Mouse (Mus musculus): Measurements from ENCODE around the gene Elp4.

Elp4 gene

DNA sequence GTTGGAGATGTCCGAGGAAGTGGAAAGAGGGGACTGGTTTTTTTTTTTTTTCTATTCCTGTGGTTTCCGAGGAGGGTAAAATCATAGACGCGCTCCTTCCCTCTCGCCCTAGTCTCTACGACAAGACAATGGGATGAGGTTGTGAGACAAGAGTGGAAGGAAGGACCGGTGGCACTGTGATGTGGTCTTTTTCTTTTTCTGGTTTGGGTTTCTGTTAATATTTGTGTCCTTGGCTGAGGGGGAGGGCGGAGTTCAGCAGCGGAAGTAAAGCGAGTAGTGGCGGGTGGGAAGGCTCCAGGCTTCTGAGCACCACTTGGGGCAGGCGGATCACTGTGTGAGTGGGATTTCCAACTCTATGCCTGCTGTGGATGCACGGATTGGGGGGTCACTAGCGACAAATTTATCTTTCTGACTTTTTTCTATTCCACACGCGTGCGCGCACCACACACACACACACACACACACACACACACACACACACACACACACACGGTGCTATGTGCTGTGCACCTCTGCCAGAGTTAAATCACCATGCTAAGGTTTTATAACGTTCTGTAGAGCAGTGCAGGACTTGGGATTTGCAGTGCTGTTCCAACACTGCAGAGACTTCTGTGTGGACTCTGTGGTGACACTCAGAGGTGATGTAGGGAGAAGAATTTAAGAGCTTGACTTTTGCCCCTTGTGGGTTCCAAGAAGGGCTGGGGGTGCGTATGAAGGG is 221.6 kb downstream of the Elp4 start:
- no peak for DNase-seq (ENCODE audit: low spot score)

DNA sequence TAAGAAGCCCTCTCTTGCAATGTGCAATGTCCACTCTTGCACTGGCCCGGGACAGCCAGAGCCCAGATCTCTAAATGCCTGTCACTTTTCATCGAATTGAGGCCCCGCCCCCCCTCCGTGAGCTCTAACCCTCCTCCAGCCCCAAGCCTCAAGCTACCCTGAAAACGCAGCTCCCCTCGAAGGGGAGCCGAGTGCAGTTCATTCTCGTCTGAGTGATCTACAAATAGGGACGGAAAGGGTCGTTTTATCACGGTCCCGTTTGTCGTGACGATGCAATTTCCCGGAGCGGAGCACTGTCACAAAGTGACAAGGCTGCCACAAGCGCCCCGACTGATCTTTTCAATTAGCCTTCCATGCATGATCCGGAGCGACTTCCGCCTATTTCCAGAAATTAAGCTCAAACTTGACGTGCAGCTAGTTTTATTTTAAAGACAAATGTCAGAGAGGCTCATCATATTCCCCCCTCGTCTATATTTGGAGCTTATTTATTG is 222.3 kb downstream of the Elp4 start:
- DNase-seq (ENCODE audit: low spot score) = no peak

DNA sequence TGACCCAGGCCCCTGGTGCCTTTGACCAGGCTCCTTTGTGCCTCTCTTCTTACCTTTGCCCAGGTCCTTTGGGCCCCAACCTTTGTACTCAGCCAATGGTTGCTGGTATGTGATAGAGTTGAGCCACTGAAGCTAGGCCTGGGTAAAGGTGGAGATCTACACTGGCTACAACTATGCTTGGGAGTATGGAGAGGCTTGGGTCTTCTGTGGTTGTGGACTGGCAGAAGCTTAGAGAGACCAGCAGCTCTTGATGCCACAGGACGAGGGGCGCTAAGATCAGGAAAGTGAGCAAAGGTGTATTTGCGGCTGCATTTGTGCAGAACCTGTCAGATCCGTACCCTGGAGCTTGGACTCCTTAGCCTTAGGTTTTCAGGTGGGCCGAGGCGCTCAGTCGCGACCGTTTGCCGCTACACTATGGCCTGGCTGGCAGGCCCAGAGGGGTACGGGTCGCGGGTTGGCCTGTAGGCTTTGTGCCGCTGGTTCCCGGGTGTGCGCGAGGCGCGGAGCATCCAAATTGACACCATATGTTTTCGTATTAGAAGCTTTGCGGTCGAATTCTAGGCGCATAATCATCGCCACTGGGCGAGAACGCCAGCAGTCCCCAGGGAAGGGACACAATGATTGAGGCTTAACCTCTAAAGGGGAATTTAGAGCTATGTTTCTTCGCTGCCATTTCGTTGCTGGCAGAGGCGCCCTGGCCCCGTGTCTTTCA is 223.2 kb downstream of the Elp4 start:
- DNase-seq (ENCODE audit: low spot score) = no peak

DNA sequence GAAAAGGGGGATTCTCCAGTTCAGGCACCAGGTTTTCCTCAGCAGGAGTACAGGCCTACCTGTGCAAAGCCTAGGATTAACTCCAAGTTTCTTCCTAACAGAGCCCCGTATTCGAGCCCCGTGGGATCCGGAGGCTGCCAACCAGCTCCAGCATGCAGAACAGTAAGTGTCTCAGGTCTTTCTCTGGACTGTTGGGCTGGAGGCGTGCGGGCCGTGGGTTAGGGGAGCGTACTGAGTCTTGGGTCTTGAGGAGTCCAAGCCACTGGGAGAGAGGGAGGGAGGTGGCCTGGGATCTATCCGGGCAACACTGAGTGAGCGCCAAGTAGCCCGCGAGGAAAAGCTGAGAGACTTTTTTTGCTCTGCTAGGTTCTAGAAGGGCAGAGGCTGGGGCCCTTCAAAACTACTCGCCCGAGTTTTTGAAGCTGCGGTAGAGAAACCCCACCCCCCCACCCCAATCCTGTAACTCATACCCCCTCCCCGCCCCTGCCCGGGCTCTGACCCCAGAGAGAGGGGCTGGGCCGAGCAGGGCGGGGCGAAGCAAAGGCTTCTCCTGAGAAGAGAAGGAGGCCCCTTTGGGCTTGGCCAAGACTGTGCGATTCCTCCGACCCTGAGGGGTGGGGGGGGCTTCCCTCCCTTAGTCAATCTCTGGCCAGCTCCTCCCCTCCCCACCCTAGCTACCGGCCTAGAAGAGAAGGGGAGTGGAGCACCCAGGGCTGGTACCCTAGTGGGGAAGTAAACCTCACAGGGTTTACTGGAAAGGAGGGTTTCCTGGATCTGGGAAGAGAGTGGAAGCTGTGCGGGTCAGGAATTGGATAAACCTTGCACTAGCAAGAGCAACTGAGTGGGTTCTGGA is 224.0 kb downstream of the Elp4 start:
- no peak for DNase-seq (ENCODE audit: low spot score)

DNA sequence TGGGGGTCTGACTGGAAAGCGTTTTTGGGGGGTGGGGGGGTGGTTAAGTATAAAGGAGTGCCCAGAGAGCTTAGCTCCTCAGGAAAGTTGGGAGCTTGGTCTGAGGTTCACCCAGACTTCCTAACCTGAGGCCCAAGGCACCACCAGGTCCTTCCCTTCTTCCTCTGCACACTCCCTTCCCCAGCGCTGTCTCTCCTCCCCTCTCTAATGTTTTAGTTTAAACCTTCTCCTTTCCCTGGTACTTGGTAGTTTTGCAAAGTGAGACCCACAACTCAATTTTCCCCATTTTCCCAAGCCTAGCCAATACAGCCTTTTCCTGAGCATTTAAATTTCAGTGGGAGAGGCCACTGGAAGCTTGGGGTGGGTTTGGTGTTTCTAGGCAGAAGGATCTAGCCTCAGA is 225.0 kb downstream of the Elp4 start:
- DNase-seq (ENCODE audit: low spot score) = no peak

DNA sequence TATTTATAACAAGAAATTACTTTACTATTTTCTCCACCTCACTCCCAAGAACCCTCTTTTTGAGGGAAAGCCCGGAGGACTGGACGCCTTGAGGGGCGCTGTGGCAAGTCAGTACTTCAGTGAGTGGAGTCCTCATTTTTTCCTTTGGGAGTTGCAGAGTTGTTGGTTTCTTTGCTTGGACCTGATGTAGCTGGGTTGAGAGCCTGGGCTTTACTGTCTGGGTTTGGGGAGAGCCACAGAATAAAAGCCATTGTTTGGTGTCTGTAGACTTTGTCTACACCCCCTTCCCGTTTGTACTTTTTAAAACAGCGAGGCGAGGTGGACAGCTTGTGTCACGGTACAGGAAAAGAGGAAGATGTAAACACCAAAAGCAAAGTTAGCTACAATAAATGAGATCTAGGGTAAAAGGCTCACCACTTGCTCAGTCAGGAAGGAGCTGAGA is 225.5 kb downstream of the Elp4 start:
- DNase-seq (ENCODE audit: low spot score) = no peak

DNA sequence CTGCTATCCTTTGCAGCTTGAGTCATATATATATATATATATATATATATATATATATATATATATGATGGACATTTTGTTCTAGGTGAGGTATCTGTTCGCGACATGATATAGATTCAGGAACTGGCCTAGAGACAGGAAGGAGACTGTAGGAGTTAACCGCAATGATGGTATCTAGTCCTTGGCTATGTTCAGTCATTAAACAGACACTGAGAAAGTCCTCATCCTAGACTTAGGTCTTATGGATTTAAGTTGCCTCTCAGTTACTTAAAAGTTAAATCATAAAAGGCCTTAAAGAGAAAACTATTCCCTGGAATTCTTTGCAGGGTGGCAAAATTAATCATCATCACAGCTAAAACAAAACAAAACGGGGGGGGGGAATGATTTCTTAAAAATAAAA is 226.1 kb downstream of the Elp4 start:
- no peak for DNase-seq (ENCODE audit: low spot score)

DNA sequence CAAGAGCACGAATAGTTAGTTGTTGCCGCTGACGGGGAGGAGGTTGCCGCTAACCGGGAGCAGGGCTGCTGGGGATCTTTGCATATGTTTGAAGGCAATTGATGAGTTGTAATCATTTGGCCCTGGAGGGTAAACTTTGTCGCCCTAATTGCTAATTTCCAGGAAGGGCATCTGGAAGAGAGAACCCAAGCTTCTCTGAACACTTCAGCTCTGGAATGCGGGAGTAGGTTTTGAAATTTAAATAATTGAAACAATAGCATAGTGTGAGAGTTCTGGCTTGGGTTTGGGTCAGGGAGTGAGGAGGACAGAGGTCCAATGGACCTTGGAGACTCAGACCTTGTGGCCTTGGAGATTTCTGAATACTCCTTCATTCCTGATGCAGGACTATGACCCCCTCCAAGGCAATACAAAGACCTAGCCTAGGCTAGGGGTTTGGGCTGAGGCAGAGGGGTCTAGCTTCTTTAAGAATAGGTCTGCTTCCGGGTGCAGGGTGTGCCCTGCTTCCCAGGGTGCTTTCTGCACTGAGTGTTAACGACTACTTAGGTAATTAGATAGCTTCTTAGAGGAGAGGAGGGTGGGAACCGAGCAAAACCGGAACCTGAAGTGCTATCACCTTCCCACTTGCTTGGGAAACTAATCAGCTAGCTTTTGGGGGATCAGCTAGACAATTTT is 226.8 kb downstream of the Elp4 start:
- DNase-seq (ENCODE audit: low spot score) = no peak

DNA sequence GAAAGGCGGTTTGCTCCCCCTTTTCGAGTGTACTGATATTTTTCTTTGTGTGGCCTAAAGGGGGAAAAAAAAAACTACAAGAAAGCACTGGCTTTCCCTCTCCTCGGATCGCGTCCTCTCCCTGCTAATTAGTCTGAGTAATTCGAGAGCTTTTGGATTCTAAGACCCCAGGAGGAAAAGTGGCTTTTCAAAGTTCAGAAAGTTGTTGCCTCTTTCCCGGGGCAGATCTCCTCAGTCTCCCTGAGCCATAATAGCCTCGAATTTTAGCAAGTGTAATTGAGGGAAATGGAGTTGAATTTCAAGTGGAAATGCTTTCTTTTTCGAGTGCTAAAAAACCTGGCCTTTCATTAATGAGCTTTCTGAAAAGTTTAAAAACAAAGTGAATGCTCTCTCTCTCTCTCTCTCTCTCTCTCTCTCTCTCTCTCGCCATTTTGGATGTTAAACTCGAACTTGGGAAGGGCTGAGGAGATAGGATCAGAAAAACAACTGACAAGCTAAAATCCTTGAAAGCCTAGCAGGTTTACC is 227.4 kb downstream of the Elp4 start:
- DNase-seq (ENCODE audit: low spot score) = no peak

DNA sequence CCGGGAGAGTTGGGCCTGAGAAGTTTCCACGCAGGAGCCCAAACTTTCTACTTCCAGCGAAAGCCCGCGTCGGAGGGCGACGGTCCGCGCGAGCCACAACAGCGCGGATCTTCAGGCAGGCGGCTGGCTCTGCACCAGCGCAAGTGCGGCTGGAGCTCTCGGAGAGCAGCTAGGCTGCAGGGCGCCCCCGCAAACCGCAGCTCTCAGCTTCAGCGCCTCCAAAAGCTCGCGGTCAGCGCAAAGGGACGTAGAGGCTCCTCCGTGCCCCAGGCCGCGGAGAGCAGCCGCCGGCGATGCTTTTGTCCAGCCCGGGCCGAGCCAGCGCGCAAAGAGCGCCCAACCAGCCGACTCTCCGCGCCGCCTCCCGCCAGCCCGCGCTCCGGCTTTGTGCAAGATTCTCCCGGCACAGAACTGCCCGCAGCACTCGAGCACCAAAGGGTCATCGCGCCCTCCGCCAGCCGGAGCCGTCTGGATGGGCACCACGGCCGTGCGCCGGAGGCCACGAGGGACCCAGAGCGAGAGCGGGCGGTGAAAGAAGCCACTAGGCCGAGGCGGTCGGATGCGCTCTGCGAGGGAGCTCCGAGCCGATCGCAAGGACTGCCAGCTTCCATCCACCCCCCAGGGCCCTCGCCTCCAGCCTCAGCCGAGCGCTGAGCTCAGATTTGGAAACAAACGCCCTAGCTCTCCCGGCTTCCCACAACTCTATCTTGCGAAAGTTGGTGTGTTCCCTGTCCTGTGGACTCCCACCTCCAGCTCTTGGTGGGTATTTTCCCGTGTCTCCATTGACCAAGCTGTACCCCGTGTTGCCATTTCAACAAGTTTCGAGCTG is 228.1 kb downstream of the Elp4 start:
- no peak for DNase-seq (ENCODE audit: low spot score)

DNA sequence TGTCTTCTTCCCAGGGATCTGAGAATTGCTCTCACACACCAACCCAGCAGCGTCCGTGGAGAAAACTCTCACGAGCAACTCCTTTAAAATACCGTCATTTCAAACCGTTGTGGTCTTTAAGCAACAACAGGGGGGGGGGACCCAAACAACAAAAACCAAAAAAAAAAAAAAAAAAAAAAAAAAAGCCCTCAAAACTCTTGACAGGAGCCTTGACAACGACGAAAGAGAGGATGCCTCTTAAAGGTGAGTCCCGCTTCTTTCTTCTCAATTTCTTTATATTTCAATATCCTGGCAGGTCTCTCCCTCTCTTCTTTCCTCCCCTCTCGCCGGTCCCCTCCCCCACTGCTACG is 228.7 kb downstream of the Elp4 start:
- DNase-seq (ENCODE audit: low spot score) = no peak

DNA sequence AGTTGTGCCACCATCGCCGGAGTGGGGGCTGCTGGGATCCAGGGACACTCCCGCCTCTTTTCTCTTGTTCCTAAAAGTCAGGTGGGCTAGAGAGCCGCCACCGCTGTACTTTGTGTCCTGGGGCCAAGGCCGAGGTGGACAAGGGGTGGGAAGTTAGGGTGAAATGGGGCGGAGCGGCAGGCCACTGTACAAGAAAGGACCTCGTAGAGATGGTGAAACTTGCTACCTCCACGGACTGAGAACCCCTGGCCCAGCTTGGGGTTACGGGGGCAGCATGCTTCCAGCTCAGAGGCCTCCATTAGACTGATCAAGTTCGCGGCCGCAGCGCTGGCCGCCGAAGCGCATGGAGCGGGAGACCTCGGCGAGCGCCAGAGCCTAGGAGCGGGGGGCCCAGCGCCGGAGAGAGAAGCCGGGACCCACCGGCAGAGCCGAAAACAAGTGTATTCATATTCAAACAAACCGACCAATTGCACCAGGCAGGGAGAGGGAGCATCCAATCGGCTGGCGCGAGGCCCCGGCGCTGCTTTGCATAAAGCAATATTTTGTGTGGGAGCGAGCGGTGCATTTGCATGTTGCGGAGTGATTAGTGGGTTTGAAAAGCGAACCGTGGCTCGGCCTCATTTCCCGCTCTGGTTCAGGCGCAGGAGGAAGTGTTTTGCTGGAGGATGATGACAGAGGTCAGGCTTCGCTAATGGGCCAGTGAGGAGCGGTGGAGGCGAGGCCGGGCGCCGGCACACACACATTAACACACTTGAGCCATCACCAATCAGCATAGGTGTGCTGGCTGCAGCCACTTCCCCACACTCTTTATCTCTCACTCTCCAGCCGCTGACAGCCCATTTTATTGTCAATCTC is 229.3 kb downstream of the Elp4 start:
- DNase-seq (ENCODE audit: low spot score) = no peak

DNA sequence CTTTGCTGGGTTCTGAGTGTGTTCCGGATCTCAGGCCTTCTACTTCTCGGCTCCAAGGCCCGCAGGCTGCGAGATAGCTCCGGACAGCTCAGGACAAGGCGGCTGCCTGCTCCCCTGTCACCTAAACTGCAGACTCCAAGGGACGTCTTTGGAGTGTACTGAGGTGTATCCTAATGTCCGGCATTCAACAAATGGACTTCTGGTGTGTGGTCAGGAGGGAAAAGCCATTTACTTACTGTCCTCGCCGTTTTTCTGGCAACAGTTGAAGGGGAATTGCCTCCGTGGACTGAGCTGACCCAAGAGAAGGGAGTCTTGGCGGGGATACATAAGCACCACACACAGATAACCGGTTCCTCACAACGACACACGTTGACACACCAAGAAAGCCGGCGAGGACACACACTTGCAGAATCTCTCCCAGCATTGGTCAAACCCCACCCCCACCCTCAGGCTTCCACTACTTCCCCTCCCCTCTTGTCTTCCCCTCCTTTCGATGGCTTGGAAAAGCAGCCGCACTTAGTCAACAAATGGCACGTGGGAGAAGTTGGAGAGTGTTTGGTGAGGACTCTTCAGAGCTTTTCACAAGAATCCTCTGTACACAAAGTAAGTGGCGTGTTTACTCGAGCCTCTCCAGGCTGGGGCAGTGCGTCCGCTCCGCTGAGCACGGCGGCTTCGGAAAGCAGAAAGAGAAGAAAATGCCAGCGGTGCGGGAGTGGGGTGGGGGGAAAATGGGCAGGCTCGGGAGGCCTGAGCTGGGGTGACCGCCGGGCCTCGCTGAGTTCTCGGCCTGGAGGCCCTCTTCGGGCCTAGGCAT is 230.1 kb downstream of the Elp4 start:
- DNase-seq (ENCODE audit: low spot score) = no peak

DNA sequence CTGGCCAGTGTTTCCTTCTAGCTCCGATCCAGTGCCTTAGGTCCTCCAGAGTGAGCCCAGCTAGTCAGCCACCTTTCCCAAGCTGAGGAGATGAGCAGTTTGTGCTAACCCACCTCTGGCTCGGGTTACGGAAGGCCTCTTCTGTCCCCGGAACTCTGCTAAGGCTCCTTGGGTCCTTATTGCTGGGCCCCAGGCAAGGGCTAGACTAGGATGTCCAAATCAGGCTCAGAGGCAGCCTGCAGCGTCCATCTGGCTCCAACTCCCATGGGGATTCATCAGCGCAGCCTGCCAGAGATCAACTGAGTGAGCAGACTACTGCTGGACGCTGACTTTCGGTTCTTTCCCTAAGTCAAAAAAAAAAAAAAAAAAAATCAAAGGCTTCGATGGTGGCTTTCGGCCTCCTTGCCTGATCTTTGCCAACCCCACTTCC is 230.7 kb downstream of the Elp4 start:
- DNase-seq (ENCODE audit: low spot score) = no peak

DNA sequence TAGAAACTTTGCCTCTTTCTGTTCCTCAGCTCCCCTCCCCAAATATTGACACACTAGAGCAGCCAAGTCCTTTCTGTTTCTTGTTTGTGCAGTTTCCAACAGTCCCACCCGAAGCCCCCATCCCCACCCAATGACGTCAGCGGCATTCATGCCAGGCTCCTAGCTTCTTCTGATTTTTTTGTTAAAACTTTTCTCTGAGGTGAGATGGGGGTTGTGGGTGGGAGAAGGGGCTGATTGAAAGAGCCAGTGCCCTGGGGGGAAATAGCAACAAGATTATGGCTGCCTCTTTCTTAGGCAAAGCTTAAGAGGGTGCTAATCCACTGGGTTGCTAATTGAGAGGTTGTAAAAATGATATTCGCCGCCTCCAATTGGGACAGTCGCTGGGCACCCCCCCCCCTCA is 231.3 kb downstream of the Elp4 start:
- no peak for DNase-seq (ENCODE audit: low spot score)

DNA sequence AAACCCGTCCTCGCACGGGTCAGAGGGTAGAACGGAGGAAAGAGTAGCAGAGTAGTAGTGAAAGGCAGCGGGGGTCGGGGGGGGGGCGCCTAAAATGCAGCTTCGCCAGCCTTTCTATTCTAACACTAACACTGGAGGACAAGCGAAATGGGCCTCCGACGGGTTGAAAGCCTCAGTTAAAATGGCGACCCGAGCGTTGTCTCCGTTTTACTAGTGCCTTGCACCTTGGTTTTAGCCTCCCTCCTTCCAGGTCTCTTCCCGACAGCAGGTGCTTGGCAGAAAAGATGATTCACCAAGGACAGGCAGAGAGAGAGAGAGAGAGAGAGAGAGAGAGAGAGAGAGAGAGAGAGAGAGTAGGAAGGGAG is 231.8 kb downstream of the Elp4 start:
- no peak for DNase-seq (ENCODE audit: low spot score)

DNA sequence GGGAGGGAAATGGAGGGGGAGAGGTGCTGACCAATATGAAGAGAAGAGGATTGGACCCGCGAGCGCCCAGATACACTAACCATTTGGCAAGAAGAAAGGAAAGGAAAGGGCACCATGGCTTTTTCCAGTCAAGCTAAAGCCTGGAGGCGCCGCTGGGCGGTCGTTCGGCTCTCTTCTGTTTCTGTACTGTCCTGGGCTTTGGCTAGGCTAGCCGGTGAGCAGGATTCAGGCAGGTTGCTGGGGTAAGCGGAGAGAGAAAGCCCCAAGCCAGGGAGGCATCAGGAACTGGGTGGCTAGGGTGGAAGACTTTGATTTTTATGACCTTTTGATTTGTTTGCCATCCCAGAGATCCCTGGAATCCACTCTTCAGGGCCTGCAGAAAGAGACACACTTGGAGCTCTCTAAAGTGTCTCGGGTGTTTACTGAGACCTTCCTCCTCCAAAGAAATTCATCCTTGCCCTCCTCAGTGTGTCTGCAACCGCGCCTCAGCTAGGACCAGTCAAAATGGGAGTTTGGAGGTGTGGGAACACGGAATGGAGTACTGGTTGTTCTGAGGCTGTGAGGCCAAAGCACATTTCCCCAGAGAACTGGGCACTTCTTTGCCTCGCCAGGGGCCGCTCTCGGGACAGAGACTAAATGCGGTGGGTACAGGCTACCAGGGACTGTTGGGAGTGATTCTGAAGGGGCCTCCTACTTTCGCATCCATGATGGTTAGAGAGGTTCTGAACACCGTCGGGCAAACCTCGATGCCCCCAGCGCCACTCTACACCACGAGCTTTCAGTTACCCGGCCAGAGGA is 232.4 kb downstream of the Elp4 start:
- DNase-seq (ENCODE audit: low spot score) = no peak

DNA sequence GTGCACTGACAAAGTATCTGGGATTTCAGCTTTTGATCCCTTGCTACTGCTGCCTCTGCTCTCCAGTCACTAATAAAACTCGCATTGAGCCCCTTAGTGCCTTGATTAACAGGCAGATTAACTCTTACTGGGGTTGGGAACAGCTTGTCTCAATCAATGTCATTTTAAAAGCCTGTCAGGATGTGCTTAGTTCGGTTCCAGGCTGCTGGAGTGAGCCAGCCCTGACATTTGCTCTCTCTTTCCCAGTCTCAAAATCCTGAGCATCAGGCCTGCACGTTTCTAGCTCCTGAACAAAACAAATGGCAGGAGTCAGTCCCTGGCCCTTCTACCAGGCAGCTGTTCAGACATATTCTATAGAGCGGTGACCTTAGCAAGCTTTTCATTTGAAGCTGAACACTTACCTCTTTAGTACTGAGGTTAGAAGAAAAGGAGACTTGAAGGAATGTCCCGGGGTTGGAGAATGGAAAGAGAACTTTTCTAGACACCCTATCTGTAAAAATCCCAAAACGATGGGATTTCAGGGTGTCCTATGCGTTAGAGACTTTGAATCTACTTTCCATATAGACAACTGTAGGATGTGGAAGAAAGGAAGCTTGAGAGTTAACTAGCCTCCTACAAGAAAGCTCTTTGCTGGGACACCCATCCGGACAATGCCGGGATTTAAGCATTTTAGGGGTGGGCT is 233.1 kb downstream of the Elp4 start:
- DNase-seq (ENCODE audit: low spot score) = no peak
